Mouse (Mus musculus) E14TG2a.4 (cell line): Measurements from ENCODE around the gene Taf3.

Experiments used
- CTCF ChIP-seq: conservative IDR thresholded peaks from 2 replicates; pipeline ENCODE4 v1.5.1; 2014; ENCODE audit warnings: low read length
- POU5F1 ChIP-seq: IDR thresholded peaks from 2 replicates; pipeline ENCODE4 v1.6.1; 2014; ENCODE audit warnings: low read length, borderline replicate concordance

GRCm38 (mm10) chr2:9881051-9881591 is 167.3 kb downstream of the Taf3 start, which contains the start of gene 4930412O13Rik:
- TF ChIP-seq CTCF (no peak), POU5F1 (no peak)
